Mouse (Mus musculus): ENCODE data around the gene Nxnl2. TPM values are rescaled to one million over a fixed set of nuclear protein-coding genes. Genes with fewer than 3 reads are reported as not detected.

Nxnl2 gene
- total RNA-seq, 2 experiments from 2014 or later, result 0.44 TPM; not detected in 1

DNA sequence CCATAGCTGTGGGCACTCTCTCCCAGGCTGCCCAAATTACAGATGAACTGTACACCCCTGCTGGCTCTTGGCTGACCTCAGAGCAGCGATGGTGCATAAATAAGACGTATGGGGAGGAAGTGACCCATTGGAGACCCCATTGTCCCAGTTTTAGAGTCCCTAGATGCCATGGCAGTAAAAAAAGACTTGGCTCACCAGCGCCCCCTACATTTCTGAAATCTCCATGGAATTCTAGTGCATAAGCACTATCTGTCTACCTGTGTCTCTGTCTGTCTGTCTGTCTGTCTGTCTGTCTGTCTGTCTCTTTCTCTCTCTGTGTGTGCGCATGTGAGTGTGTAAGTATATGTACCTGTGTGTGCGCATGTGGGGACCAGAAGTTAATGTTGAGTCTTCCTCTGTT lies 39.8 kb downstream of the Nxnl2 start:
- Histone ChIP-seq H3K27ac (no peak overlapping the region), H3K4me3 (no peak overlapping the region)
- TF ChIP-seq CTCF (IDR thresholded peaks at IDR 0.05), result no peak; the same call in 1 of the 2 replicates
- no peak for DNase-seq (ENCODE audit: extremely low spot score in 1 of 2, low spot score in 2 of 2)
- intact Hi-C loops (cut with DNase I), result no loop called here

DNA sequence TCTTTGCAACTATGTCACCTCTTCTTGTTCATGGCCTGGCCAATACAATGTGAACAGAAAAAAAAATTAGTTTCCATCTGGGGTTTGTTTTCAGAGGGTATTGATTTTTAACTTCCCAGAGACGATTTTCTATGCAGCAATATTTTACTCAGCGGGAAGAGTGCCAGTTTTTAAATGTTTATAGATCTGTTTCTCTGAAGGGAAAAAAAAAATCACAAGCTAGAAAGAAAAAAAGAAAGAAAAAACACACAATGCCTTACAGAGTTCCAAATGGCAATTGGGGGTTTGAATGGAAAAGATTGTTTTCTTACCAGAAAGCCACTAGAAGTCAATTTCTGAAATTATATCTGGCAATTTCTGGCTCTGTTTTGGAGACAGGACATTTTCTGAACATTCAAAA lies 43.9 kb downstream of the Nxnl2 start:
- DNase-seq (ENCODE audit: extremely low spot score in 1 of 2, low spot score in 2 of 2), result no peak
- TF ChIP-seq CTCF (IDR thresholded peaks at IDR 0.05), result no peak
- H3K4me3 ChIP-seq, result no peak overlapping the region
- H3K27ac ChIP-seq, result no peak overlapping the region
- intact Hi-C loops (cut with DNase I), result no loop called here

DNA sequence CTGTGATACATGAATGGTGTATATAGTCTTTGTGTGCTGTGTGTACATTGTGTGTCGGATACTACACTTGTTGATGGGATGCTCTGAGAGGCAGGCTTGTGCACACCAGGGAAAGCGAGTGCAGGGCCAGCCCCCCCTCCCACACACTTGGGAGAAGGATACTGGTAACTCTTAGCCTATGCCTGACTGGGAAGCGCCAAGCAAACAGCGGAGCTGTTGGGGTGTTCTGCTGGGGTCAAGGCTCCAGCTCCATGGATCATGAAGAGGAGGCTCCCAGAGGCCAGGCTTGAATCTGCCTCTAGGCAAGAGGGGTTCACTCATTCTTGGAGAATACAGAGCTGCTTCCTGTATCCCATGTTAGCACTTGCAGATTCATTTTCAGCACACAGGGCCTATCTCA lies 50.1 kb downstream of the Nxnl2 start:
- Histone ChIP-seq H3K4me3 (no peak overlapping the region), H3K27ac (no peak overlapping the region)
- TF ChIP-seq CTCF (IDR thresholded peaks at IDR 0.05), result no peak
- intact Hi-C loops (cut with DNase I), result no loop called here
- DNase-seq (ENCODE audit: extremely low spot score in 1 of 2, low spot score in 2 of 2), result no peak

DNA sequence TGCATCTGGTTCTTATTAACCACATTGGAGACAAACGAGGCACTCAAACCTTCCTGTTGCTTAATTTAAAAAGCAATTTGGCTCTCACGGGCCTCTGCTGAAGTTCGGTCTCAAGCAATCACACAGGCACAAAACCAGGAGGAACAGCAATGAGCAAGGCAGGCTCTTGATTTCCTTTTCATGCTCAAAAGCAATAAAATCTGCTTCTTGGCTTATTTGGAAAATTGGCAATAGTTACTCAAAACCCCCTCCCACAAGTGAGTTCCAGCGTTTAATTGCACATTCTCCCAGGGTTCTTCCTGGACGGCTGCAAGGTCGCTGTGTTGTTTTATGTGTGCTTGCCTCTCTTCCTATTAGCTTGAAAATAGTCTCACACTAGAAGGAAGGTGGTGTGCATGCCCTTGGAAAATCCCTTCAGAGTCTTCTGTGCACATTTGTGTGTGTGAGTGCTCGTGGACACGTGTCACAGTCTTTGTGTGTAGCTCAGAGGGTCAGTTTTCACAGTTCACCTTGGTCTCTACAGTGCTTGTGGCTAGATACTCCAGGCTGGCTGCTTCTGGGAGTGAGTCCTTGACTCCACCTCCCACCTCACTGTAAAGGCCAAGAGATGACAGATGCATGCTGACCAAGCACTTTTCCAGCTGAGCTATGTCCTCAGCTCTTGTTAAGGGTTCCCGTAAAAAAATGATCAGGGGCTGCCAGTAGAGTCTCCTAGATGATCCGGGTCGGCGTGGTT lies 50.8 kb downstream of the Nxnl2 start:
- Histone ChIP-seq H3K27ac (no peak overlapping the region), H3K4me3 (no peak overlapping the region)
- TF ChIP-seq CTCF (IDR thresholded peaks at IDR 0.05), result no peak
- intact Hi-C loops (cut with DNase I), result no loop called here
- no peak for DNase-seq (ENCODE audit: extremely low spot score in 1 of 2, low spot score in 2 of 2)

Small RNAs within 50 kb of the gene (microRNA-seq; reads per million reads assigned to microRNA genes)
- gene Gm44341, result 0 reads per million in 2 experiments

Other genes with a start within 250 kb of the Nxnl2 start
- 100 to 1,000 TPM; 163 to 175 TPM for gene Spin1, start 70.1 kb upstream of the Nxnl2 start, total RNA-seq (2021)
- 1 to 10 TPM; 7.1 TPM for gene S1pr3, start 237.6 kb downstream of the Nxnl2 start, total RNA-seq (2021)